Mouse (Mus musculus): ENCODE measurements around the gene Scml4. TPM values are rescaled to one million over a fixed set of nuclear protein-coding genes. Genes with fewer than 3 reads are reported as not detected.

Gene Scml4
- polyA plus RNA-seq, 1 experiment = 2.3 TPM

DNA sequence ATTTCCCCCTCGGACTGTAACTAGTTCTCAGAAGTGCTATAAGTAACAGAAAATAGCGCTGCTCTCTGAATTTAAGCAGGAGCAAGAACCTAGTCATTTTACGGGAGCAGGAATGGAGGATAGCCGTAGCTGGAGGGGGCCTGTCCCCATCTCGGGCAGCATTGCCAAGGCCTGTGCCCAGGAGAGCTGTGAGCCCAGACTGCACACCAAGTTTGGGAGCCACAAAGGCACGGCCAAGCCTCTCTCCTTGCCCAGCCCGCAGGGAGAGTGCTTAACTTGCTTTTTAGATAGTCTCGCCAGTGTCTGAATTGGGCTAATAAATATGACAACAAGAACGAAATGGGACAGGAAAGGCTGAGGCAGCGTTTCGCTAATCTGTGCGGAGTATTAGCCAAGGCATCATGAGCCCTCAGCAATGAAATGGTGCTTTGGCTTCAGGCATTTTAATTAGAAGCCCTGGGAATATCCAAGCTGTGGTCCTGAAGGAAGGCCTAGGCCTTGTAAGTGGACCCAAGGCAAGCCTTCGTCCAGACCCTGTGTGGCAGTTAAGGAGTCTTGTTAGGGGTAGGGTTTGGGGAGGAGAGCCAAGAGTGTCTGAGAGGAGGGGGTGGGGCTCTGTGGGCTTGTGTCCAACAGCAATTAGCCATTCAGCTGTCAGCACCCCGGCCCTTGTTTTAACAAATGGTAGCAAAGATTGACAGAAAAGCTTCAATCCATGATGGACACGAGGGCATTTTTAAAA, 12.3 kb downstream of the Scml4 start:
- no peak for TF ChIP-seq MYOG (IDR thresholded peaks at IDR 0.05; ENCODE audit: control insufficient read depth, extremely low read depth, insufficient read length)
- TF ChIP-seq FOSL1 (IDR thresholded peaks at IDR 0.05; ENCODE audit: insufficient read depth, low read length, poor library complexity, severe bottlenecking) = no peak
- no peak for TF ChIP-seq CTCF (IDR thresholded peaks at IDR 0.05; ENCODE audit: control insufficient read depth, insufficient read depth, insufficient read length)
- no peak for TF ChIP-seq MAX (IDR thresholded peaks at IDR 0.05)
- TF ChIP-seq USF1 (IDR thresholded peaks at IDR 0.05; ENCODE audit: low read depth) = no peak
- no peak for TF ChIP-seq MYOD1 (IDR thresholded peaks at IDR 0.05; ENCODE audit: control insufficient read depth, insufficient read length, low read depth)
- no peak for TF ChIP-seq CEBPB (IDR thresholded peaks at IDR 0.05; ENCODE audit: low read depth)
- H3K79me3 ChIP-seq (ENCODE audit: low read depth) = no peaks in the 10 kb centered on the region
- H3K4me3 ChIP-seq (ENCODE audit: insufficient read depth, poor library complexity, severe bottlenecking) = no peak overlapping the region
- no peaks in the 10 kb centered on the region for H3K79me2 ChIP-seq (ENCODE audit: control insufficient read depth, insufficient read depth)
- no peak overlapping the region for H3ac ChIP-seq (ENCODE audit: control insufficient read depth, insufficient read length, low read depth)
- no peaks in the 10 kb centered on the region for H3K27me3 ChIP-seq (ENCODE audit: control insufficient read depth, insufficient read depth, insufficient read length)
- H3K36me3 ChIP-seq (ENCODE audit: control insufficient read depth, insufficient read depth) = no peaks in the 10 kb centered on the region

DNA sequence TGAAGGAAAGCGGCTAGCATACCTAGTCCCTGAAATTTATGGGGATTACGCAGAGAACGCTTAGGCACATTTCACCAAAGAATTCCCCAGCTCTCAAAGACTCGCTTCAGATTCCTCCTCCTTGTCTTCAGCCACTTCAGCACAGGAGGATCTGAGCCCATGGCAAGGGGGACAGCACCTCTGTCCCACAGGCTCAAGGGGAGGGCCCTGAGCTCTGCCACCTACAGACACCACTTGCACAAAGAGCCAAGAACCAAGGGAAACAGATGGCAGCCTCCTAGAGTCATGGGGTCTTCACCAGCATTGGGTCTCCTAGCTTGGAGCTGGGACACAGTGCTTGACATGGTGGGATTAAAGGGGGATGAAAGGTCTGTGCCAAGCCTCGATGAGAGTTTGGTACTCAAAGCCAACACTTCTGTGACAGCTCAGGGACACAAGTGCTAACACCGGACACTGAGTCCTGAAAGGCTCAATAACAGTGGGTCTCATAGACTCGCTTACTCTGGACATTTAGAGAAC, 13.0 kb downstream of the Scml4 start:
- Histone ChIP-seq H3K36me3 (ENCODE audit: control insufficient read depth, insufficient read depth) (no peaks in the 10 kb centered on the region), H3K4me3 (ENCODE audit: insufficient read depth, poor library complexity, severe bottlenecking) (no peak overlapping the region), H3K79me3 (ENCODE audit: low read depth) (no peaks in the 10 kb centered on the region), H3K27me3 (ENCODE audit: control insufficient read depth, insufficient read depth, insufficient read length) (no peaks in the 10 kb centered on the region), H3K79me2 (ENCODE audit: control insufficient read depth, insufficient read depth) (no peaks in the 10 kb centered on the region), H3ac (ENCODE audit: control insufficient read depth, insufficient read length, low read depth) (no peak overlapping the region)
- no peak for TF ChIP-seq USF1 (IDR thresholded peaks at IDR 0.05; ENCODE audit: low read depth)
- TF ChIP-seq MYOD1 (IDR thresholded peaks at IDR 0.05; ENCODE audit: control insufficient read depth, insufficient read length, low read depth) = no peak
- TF ChIP-seq FOSL1 (IDR thresholded peaks at IDR 0.05; ENCODE audit: insufficient read depth, low read length, poor library complexity, severe bottlenecking) = no peak
- no peak for TF ChIP-seq MAX (IDR thresholded peaks at IDR 0.05)
- TF ChIP-seq MYOG (IDR thresholded peaks at IDR 0.05; ENCODE audit: control insufficient read depth, extremely low read depth, insufficient read length) = no peak
- no peak for TF ChIP-seq CEBPB (IDR thresholded peaks at IDR 0.05; ENCODE audit: low read depth)
- TF ChIP-seq CTCF (IDR thresholded peaks at IDR 0.05; ENCODE audit: control insufficient read depth, insufficient read depth, insufficient read length) = no peak

- TF ChIP-seq MAX (IDR thresholded peaks at IDR 0.05) (no peak), CTCF (IDR thresholded peaks at IDR 0.05; ENCODE audit: control insufficient read depth, insufficient read depth, insufficient read length) (no peak), CEBPB (IDR thresholded peaks at IDR 0.05; ENCODE audit: low read depth) (no peak)
- Histone ChIP-seq H3K27me3 (ENCODE audit: control insufficient read depth, insufficient read depth, insufficient read length) (no peaks in the 10 kb centered on the region), H3K4me3 (ENCODE audit: insufficient read depth, poor library complexity, severe bottlenecking) (no peak overlapping the region), H3K36me3 (ENCODE audit: control insufficient read depth, insufficient read depth) (no peaks in the 10 kb centered on the region), H3K79me3 (ENCODE audit: low read depth) (no peaks in the 10 kb centered on the region), H3ac (ENCODE audit: control insufficient read depth, insufficient read length, low read depth) (no peak overlapping the region), H3K79me2 (ENCODE audit: control insufficient read depth, insufficient read depth) (no peaks in the 10 kb centered on the region)
Observed at GRCm38 (mm10) chr10:42876172-42876571, 16.0 kb downstream of the Scml4 start.

GRCm38 (mm10) chr10:42879269-42879681, 19.1 kb downstream of the Scml4 start:
- no peak for TF ChIP-seq CTCF (IDR thresholded peaks at IDR 0.05; ENCODE audit: control insufficient read depth, insufficient read depth, insufficient read length)
- no peak for TF ChIP-seq MYOD1 (IDR thresholded peaks at IDR 0.05; ENCODE audit: control insufficient read depth, insufficient read length, low read depth)
- TF ChIP-seq CEBPB (IDR thresholded peaks at IDR 0.05; ENCODE audit: low read depth) = no peak
- no peak for TF ChIP-seq MAX (IDR thresholded peaks at IDR 0.05)
- TF ChIP-seq FOSL1 (IDR thresholded peaks at IDR 0.05; ENCODE audit: insufficient read depth, low read length, poor library complexity, severe bottlenecking) = no peak
- TF ChIP-seq USF1 (IDR thresholded peaks at IDR 0.05; ENCODE audit: low read depth) = no peak
- no peaks in the 10 kb centered on the region for H3K36me3 ChIP-seq (ENCODE audit: control insufficient read depth, insufficient read depth)
- H3K27me3 ChIP-seq (ENCODE audit: control insufficient read depth, insufficient read depth, insufficient read length) = peaks cover 6% of the 10 kb centered on the region
- no peaks in the 10 kb centered on the region for H3K79me2 ChIP-seq (ENCODE audit: control insufficient read depth, insufficient read depth)
- no peak overlapping the region for H3K4me3 ChIP-seq (ENCODE audit: insufficient read depth, poor library complexity, severe bottlenecking)
- H3ac ChIP-seq (ENCODE audit: control insufficient read depth, insufficient read length, low read depth) = no peak overlapping the region
- H3K79me3 ChIP-seq (ENCODE audit: low read depth) = no peaks in the 10 kb centered on the region

GRCm38 (mm10) chr10:42879682-42880081, 19.5 kb downstream of the Scml4 start:
- TF ChIP-seq CTCF (IDR thresholded peaks at IDR 0.05; ENCODE audit: control insufficient read depth, insufficient read depth, insufficient read length) (no peak), CEBPB (IDR thresholded peaks at IDR 0.05; ENCODE audit: low read depth) (no peak), MYOD1 (IDR thresholded peaks at IDR 0.05; ENCODE audit: control insufficient read depth, insufficient read length, low read depth) (no peak), USF1 (IDR thresholded peaks at IDR 0.05; ENCODE audit: low read depth) (no peak), FOSL1 (IDR thresholded peaks at IDR 0.05; ENCODE audit: insufficient read depth, low read length, poor library complexity, severe bottlenecking) (no peak), MYOG (IDR thresholded peaks at IDR 0.05; ENCODE audit: control insufficient read depth, extremely low read depth, insufficient read length) (no peak), MAX (IDR thresholded peaks at IDR 0.05) (no peak)
- Histone ChIP-seq H3K27me3 (ENCODE audit: control insufficient read depth, insufficient read depth, insufficient read length) (peaks cover 6% of the 10 kb centered on the region), H3K79me2 (ENCODE audit: control insufficient read depth, insufficient read depth) (no peaks in the 10 kb centered on the region), H3K36me3 (ENCODE audit: control insufficient read depth, insufficient read depth) (no peaks in the 10 kb centered on the region), H3K4me3 (ENCODE audit: insufficient read depth, poor library complexity, severe bottlenecking) (no peak overlapping the region), H3ac (ENCODE audit: control insufficient read depth, insufficient read length, low read depth) (no peak overlapping the region), H3K79me3 (ENCODE audit: low read depth) (no peaks in the 10 kb centered on the region)

Measured in C2C12 (cell line).